Mouse (Mus musculus): ENCODE results near the gene Hspb6. TPM values are rescaled to one million over a fixed set of nuclear protein-coding genes. Genes with fewer than 3 reads are reported as not detected.

The Hspb6 gene
- polyA plus RNA-seq, 1 experiment from 2014 or later = 5.4 TPM

- ATAC-seq (replicated peaks; ENCODE audit: low FRiP score) (no peak), DNase-seq (ENCODE audit: low spot score) (no peak)
- Histone ChIP-seq H3K36me3 (ENCODE audit: control insufficient read depth, insufficient read depth, low read length) (peaks cover 23% of the 10 kb centered on the region), H3K4me1 (replicated peaks; ENCODE audit: control insufficient read depth, insufficient read depth, low read length) (peaks cover 9% of the 10 kb centered on the region), H3K9ac (ENCODE audit: low read depth, low read length) (no peak overlapping the region), H3K27me3 (replicated peaks; ENCODE audit: control insufficient read depth, insufficient read depth, low read length) (no peaks in the 10 kb centered on the region), H3K27ac (ENCODE audit: low read depth, low read length) (no peak overlapping the region), H3K9me3 (ENCODE audit: control insufficient read depth, low read length) (no peaks in the 10 kb centered on the region), H3K4me3 (ENCODE audit: low read depth, low read length) (no peak overlapping the region), H3K4me2 (no peak overlapping the region)
- 83% methylated on average over 9 of the region's 9 CpGs for WGBS
Measured at GRCm38 (mm10) chr7:30566033-30566432, 14.1 kb downstream of the Hspb6 start.

GRCm38 (mm10) chr7:30567555-30567954 is 15.6 kb downstream of the Hspb6 start:
- WGBS = 91% methylated on average over 11 of the region's 11 CpGs
- H3K4me1 ChIP-seq (replicated peaks; ENCODE audit: control insufficient read depth, insufficient read depth, low read length) = peaks cover 13% of the 10 kb centered on the region
- no peak overlapping the region for H3K27ac ChIP-seq (ENCODE audit: low read depth, low read length)
- H3K9me3 ChIP-seq (ENCODE audit: control insufficient read depth, low read length) = no peaks in the 10 kb centered on the region
- H3K36me3 ChIP-seq (ENCODE audit: control insufficient read depth, insufficient read depth, low read length) = peaks cover 33% of the 10 kb centered on the region
- no peaks in the 10 kb centered on the region for H3K27me3 ChIP-seq (replicated peaks; ENCODE audit: control insufficient read depth, insufficient read depth, low read length)
- no peak overlapping the region for H3K4me2 ChIP-seq
- H3K9ac ChIP-seq (ENCODE audit: low read depth, low read length) = no peak overlapping the region
- DNase-seq (ENCODE audit: low spot score) (no peak), ATAC-seq (replicated peaks; ENCODE audit: low FRiP score) (no peak)
- H3K4me3 ChIP-seq (ENCODE audit: low read depth, low read length) = no peak overlapping the region

GRCm38 (mm10) chr7:30572389-30572788 is 20.4 kb downstream of the Hspb6 start:
- WGBS = 70% methylated on average over 5 of the region's 5 CpGs
- Histone ChIP-seq H3K9me3 (ENCODE audit: control insufficient read depth, low read length) (no peaks in the 10 kb centered on the region), H3K9ac (ENCODE audit: low read depth, low read length) (0 out of 2 replicates have a peak overlapping the region, but pooled peaks have one; percentile 14), H3K4me3 (ENCODE audit: low read depth, low read length) (no peak overlapping the region), H3K4me2 (no peak overlapping the region; the same call in 1 of the 2 replicates), H3K27me3 (replicated peaks; ENCODE audit: control insufficient read depth, insufficient read depth, low read length) (no peaks in the 10 kb centered on the region), H3K27ac (ENCODE audit: low read depth, low read length) (no peak overlapping the region), H3K36me3 (ENCODE audit: control insufficient read depth, insufficient read depth, low read length) (peaks cover 78% of the 10 kb centered on the region), H3K4me1 (replicated peaks; ENCODE audit: control insufficient read depth, insufficient read depth, low read length) (peaks cover 10% of the 10 kb centered on the region)
- ATAC-seq (replicated peaks; ENCODE audit: low FRiP score) (peak; percentile 18; the same call in 1 of the 2 replicates), DNase-seq (ENCODE audit: low spot score) (no peak)

DNA sequence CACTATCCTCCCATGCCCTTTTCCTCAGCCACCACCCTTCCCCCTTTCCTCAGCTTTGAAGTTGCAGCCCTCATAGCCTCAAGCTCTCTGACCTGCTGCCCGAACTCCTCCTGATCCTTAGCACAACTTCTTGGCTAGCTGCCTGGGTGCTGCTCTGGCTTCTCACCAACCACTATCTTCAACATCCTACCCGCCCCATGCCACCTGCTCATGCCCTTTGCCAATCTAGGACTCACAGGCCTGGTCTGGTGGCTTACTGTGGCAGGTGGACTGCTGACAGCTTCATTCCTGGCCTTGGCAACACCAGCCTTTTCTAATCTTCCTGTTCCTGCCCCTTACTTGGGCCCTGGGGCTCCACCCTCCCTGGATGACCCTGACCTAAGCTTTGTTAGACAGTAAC is 21.0 kb downstream of the Hspb6 start:
- Histone ChIP-seq H3K36me3 (ENCODE audit: control insufficient read depth, insufficient read depth, low read length) (peaks cover 81% of the 10 kb centered on the region), H3K4me3 (ENCODE audit: low read depth, low read length) (no peak overlapping the region), H3K27ac (ENCODE audit: low read depth, low read length) (no peak overlapping the region), H3K4me1 (replicated peaks; ENCODE audit: control insufficient read depth, insufficient read depth, low read length) (peaks cover 10% of the 10 kb centered on the region), H3K27me3 (replicated peaks; ENCODE audit: control insufficient read depth, insufficient read depth, low read length) (no peaks in the 10 kb centered on the region), H3K9ac (ENCODE audit: low read depth, low read length) (no peak overlapping the region), H3K9me3 (ENCODE audit: control insufficient read depth, low read length) (no peaks in the 10 kb centered on the region), H3K4me2 (no peak overlapping the region; the same call in 1 of the 2 replicates)
- no peak for DNase-seq (ENCODE audit: low spot score)
- WGBS = 78% methylated on average over 2 of the region's 2 CpGs
- ATAC-seq (replicated peaks; ENCODE audit: low FRiP score) = no peak

- H3K27ac ChIP-seq (ENCODE audit: low read depth, low read length) = no peak overlapping the region
- H3K27me3 ChIP-seq (replicated peaks; ENCODE audit: control insufficient read depth, insufficient read depth, low read length) = no peaks in the 10 kb centered on the region
- DNase-seq (ENCODE audit: low spot score) (no peak), ATAC-seq (replicated peaks; ENCODE audit: low FRiP score) (0 out of 2 replicates have a peak, but pooled peaks have one; percentile 22)
- H3K4me1 ChIP-seq (replicated peaks; ENCODE audit: control insufficient read depth, insufficient read depth, low read length) = no peaks in the 10 kb centered on the region
- 93% methylated on average over 8 of the region's 8 CpGs for WGBS
- no peaks in the 10 kb centered on the region for H3K9me3 ChIP-seq (ENCODE audit: control insufficient read depth, low read length)
- H3K36me3 ChIP-seq (ENCODE audit: control insufficient read depth, insufficient read depth, low read length) = peaks cover 84% of the 10 kb centered on the region
- no peak overlapping the region for H3K9ac ChIP-seq (ENCODE audit: low read depth, low read length)
- no peak overlapping the region for H3K4me2 ChIP-seq
- H3K4me3 ChIP-seq (ENCODE audit: low read depth, low read length) = no peak overlapping the region
Measured at GRCm38 (mm10) chr7:30579950-30580349, 28.0 kb downstream of the Hspb6 start.

- Histone ChIP-seq H3K27ac (ENCODE audit: low read depth, low read length) (no peak overlapping the region), H3K9ac (ENCODE audit: low read depth, low read length) (no peak overlapping the region), H3K27me3 (replicated peaks; ENCODE audit: control insufficient read depth, insufficient read depth, low read length) (no peaks in the 10 kb centered on the region), H3K4me3 (ENCODE audit: low read depth, low read length) (no peak overlapping the region), H3K4me1 (replicated peaks; ENCODE audit: control insufficient read depth, insufficient read depth, low read length) (no peaks in the 10 kb centered on the region), H3K36me3 (ENCODE audit: control insufficient read depth, insufficient read depth, low read length) (peaks cover 76% of the 10 kb centered on the region), H3K9me3 (ENCODE audit: control insufficient read depth, low read length) (no peaks in the 10 kb centered on the region), H3K4me2 (no peak overlapping the region)
- WGBS = 94% methylated on average over 16 of the region's 16 CpGs
- DNase-seq (ENCODE audit: low spot score) (no peak), ATAC-seq (replicated peaks; ENCODE audit: low FRiP score) (no peak)
Measured at GRCm38 (mm10) chr7:30581547-30581946, 29.6 kb downstream of the Hspb6 start.

DNA sequence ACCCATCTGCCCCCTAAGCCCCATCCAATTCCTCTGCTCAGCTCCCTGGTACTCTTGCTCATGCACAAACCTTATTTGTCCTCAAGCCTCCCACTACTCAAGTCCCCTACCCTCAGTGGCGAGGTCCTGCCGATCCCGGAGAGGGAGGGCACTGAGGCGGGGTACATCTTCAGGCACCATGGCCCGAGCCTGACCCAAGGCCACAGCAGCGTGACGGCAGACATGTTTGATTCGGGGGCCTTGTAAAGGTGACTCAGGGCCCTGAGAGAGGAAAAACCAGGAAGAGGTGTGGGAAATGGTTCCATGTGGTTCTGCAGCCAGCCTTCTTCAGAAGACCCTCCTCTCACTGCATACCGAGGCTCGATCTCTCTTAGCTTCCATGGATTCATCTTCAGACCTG is 32.4 kb downstream of the Hspb6 start:
- Histone ChIP-seq H3K4me1 (replicated peaks; ENCODE audit: control insufficient read depth, insufficient read depth, low read length) (peaks cover 5% of the 10 kb centered on the region), H3K9me3 (ENCODE audit: control insufficient read depth, low read length) (no peaks in the 10 kb centered on the region), H3K9ac (ENCODE audit: low read depth, low read length) (no peak overlapping the region), H3K27ac (ENCODE audit: low read depth, low read length) (no peak overlapping the region), H3K4me3 (ENCODE audit: low read depth, low read length) (no peak overlapping the region), H3K4me2 (no peak overlapping the region), H3K27me3 (replicated peaks; ENCODE audit: control insufficient read depth, insufficient read depth, low read length) (no peaks in the 10 kb centered on the region), H3K36me3 (ENCODE audit: control insufficient read depth, insufficient read depth, low read length) (peaks cover 56% of the 10 kb centered on the region)
- WGBS = 95% methylated on average over 10 of the region's 10 CpGs
- no peak for ATAC-seq (replicated peaks; ENCODE audit: low FRiP score)
- DNase-seq (ENCODE audit: low spot score) = no peak

DNA sequence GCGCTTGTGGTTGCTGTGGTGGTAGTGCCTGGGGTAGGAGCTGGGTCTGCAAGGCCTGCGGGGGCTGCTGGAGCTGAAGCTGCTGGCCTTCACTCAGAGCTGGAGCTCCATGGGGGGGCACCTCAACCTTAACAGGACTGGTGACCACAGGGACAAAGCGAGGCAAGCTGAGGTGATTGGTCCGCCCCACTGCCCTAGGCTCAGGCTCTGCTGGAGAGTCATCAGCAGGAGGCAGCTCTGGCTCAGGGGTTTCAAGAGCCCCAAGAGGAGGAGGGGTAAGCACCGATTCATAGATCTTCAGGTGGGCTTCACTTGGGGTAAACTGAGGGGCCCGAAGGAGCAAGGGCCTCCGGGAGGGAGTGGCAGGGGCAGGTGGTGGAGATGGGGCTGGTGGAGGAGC is 33.2 kb downstream of the Hspb6 start:
- Histone ChIP-seq H3K4me1 (replicated peaks; ENCODE audit: control insufficient read depth, insufficient read depth, low read length) (peaks cover 11% of the 10 kb centered on the region), H3K36me3 (ENCODE audit: control insufficient read depth, insufficient read depth, low read length) (peaks cover 48% of the 10 kb centered on the region)
- WGBS = 94% methylated on average over 7 of the region's 7 CpGs

DNA sequence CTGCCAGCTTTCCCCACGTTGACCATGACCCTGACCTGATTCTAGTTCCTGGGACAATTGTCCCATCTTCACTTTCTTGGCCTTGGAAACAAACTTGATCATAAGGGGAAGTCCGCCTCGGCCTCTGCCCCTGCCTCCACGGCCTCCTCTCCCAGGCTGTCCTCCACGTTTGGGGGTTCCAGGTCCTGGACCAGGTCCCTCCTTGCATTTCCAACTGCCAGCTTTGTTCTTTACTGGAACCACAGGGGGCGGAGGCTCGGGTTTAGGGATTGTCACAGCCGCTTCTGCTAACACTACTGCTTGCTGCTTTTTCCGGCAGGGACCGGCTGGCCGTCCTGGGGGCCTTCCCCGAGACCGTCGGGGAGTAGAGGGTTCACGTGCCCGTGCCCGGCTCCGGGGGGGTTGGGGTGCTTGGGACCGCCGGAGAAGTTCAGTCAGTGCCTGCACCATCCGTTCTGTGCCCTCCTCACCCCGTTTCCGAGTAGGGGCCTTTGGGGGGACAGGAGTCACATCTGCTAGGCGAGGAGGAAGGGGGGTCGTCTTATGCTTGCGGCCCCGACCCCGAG is 34.6 kb downstream of the Hspb6 start:
- Histone ChIP-seq H3K9ac (ENCODE audit: low read depth, low read length) (no peak overlapping the region), H3K4me2 (peak overlapping the region; percentile 83), H3K36me3 (ENCODE audit: control insufficient read depth, insufficient read depth, low read length) (peaks cover 36% of the 10 kb centered on the region), H3K4me3 (ENCODE audit: low read depth, low read length) (peak overlapping the region; percentile 96; the same call in 1 of the 2 replicates), H3K9me3 (ENCODE audit: control insufficient read depth, low read length) (no peaks in the 10 kb centered on the region), H3K4me1 (replicated peaks; ENCODE audit: control insufficient read depth, insufficient read depth, low read length) (peaks cover 11% of the 10 kb centered on the region), H3K27me3 (replicated peaks; ENCODE audit: control insufficient read depth, insufficient read depth, low read length) (no peaks in the 10 kb centered on the region), H3K27ac (ENCODE audit: low read depth, low read length) (no peak overlapping the region)
- DNase-seq (ENCODE audit: low spot score) = no peak
- no peak for ATAC-seq (replicated peaks; ENCODE audit: low FRiP score)
- 90% methylated on average over 28 of the region's 28 CpGs for WGBS

More for the DNA sequence above, 33.2 kb downstream of the Hspb6 start:
- no peak overlapping the region for H3K9ac ChIP-seq (ENCODE audit: low read depth, low read length)
- ATAC-seq (replicated peaks; ENCODE audit: low FRiP score) (no peak), DNase-seq (ENCODE audit: low spot score) (no peak)
- H3K4me3 ChIP-seq (ENCODE audit: low read depth, low read length) = no peak overlapping the region
- H3K9me3 ChIP-seq (ENCODE audit: control insufficient read depth, low read length) = no peaks in the 10 kb centered on the region
- no peak overlapping the region for H3K27ac ChIP-seq (ENCODE audit: low read depth, low read length)
- no peaks in the 10 kb centered on the region for H3K27me3 ChIP-seq (replicated peaks; ENCODE audit: control insufficient read depth, insufficient read depth, low read length)
- H3K4me2 ChIP-seq = no peak overlapping the region

All from liver, embryonic 11.5 days (tissue).